Mouse (Mus musculus) bone marrow macrophage, adult 2 months (primary cell): Measurements from ENCODE around the gene Dnase2a.

ENCODE experiments used
- CTCF ChIP-seq: IDR thresholded peaks from 2 replicates; pipeline ENCODE4 v1.5.1; 2012; ENCODE audit warnings: low read depth, mild to moderate bottlenecking, low read length, moderate library complexity
- POLR2A ChIP-seq: IDR thresholded peaks from 2 replicates; pipeline ENCODE4 v1.6.1; 2012; ENCODE audit warnings: mild to moderate bottlenecking, low read depth, low read length, borderline replicate concordance

DNA sequence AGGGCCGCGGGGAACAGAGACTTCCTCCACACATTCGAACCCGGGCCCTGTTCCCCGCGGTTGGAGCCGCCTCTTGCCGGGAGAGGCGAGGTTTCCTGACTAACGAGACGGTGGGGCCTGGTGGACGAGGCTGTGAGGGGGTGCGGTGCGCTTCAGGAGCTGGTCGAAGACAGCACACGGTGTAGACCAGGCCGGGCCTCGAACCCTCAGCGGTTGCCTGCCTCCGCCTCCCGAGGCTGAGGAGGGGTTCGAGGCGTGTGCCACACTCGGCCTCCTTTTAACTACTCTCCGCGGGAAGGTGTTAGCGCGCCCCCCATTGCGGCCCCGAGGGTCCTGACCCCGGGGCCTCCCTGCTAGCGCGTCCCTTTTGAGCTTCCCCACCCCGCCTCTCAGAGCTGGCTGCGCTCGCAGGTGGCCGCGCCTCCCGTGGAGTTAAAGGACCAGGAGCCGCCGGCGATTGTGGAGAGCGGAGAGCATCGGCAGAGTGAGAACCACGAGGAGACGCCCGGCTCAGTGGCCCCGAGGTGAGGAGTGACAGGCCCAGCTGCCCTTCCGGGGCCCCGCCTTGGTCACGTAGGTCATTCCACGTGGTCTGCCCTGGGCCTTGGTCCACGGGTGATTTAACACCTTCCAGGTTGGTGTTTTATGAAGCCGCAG, 35.9 kb upstream of the Dnase2a start:
- TF ChIP-seq CTCF (no peak), POLR2A (no peak)
